Mouse (Mus musculus): ENCODE measurements around the gene Olfr70.

Olfr70 gene

DNA sequence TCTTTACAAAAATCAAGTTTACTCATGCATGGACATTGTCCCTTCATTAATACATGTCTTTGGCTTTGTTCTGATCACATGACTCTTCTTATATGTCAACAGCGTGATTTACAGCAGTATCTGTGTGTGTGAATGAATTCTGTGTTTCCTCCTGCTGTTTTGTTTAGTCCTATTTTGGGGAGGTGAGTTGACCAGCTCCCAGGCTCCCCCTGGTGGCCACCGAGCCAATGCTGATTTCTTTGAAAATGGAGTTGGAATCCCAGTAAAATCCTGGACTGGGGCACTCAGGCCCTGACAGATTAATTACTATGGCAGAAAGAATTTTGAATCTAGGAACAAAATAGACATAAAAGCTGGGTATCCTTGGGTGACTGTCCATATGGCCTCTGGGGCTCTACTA lies 11.2 kb upstream of the Olfr70 start:
- peak; percentile 69 for DNase-seq (ENCODE audit: low read depth)

DNA sequence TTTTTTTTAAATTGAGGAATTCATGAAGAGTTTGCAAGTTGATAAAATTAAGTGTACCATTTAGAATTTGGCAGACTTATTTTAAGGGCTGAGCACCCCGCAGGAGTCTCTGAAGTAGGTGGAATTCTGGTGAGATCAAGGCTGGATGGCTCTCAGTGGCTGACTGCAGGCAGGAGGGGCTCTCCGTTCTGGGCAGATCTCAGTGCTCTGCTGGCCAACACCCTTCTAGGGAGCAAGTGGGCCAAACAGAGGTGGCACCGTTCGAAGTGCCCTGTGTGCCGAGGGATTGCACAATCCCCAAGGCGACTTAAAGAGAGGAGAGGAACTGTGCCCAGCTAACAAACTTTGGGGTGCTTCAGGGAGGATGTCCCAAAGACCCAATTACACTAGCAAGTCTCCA lies 9.3 kb upstream of the Olfr70 start, which contains the start of gene Olfr71:
Olfr71 (minus strand) TSS at position 387 of the 400 bp plus-strand sequence.
- DNase-seq (ENCODE audit: low read depth) = peak; percentile 13

DNA sequence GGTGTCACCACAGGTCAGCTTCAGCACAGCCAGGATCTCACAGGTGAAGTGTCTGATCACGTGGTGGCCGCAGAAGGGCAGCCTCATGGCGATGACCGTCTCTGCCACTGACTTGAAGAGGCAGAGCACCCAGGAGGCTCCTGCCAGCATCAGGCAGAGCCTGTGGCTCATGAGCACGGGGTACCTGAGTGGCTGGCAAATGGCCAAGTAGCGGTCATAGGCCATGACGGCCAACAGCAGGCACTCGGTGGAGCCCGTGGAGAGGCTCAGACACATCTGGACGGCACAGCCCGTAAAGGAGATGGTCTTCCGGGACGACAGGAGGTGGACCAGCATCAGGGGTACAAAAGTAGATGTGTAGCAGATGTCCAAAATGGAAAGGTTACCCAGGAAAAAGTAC lies 5.4 kb upstream of the Olfr70 start:
- DNase-seq (ENCODE audit: low read depth) = no peak

DNA sequence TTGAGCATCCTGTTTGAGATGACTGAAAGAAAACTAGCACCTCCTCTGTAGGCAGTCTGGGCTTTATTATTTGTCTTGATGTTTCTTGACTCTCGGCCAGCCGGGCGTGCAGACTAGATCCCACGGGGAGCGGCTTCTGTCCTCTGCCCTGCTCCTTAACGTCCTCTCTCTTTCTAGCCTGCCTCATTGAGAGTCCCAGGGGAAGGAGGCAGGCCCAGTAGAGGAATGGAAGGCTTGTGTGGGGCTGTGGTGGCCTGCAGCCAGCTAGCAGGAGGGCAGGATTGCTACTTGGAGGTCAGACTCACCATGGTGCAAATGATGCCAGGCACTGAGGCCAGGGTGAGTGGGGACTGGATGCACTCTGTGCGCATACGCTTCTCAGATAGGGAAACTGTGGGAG lies 3.2 kb upstream of the Olfr70 start:
- no peak for DNase-seq (ENCODE audit: low read depth)

DNA sequence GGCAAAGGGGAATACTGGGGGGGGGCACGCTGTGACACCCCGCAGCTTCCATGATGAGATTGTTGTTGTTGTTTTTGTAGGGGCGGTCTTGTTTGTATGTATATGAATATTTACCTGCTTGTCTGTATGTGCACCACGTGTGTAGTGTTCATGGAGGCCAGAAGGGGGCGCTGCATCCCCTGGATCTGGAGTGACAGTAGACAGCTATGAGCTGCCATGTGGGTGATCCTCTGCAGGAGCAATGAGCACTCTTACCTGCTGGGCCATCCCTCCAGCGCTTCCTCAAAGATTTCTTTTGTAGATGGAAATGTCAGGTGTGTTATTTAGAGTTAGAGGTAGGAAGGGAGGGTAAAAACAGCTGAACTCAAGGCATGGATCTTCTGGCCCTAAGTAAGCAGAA lies 2.8 kb upstream of the Olfr70 start:
- DNase-seq (ENCODE audit: low read depth) = no peak

DNA sequence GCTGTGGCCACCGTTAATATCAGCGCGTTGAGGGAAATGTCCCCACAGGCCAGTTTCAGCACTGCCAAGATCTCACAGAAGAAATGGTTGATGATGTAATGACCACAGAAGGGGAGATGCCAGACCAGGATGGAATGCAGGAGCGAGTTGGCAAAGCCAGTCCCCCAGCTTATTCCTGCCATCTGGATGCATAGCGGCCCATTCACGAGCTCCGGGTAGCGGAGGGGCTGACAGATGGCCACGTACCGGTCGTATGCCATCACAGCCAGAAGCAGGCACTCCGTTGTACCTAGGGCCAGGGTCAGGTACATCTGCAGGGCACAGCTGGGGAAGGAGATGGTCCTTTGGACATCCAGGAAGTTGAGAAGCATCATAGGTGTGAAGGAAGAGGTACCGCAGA lies 4.0 kb downstream of the Olfr70 start:
- no peak for DNase-seq (ENCODE audit: low read depth)

DNA sequence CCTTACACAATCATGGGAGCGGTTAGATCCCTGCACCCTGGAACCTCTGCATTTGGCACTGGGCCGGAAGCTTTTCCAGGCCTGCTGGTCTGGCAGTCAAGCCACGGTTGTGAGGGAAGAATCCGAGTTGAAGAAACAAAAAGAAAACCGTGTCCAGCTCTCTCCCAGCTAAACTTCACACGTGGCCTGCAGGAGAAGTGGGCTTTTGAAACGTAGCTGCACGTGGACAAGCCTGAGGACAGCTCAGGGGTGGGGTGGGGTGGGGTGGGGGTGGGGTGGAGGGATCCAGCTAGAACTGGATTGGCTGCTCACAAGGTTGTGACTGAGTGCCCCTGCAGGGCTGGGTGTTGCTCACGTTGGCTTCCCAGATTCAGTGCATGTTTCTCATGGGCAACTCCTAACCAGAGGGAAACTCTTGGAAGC lies 5.3 kb downstream of the Olfr70 start:
- no peak for DNase-seq (ENCODE audit: low read depth)

DNA sequence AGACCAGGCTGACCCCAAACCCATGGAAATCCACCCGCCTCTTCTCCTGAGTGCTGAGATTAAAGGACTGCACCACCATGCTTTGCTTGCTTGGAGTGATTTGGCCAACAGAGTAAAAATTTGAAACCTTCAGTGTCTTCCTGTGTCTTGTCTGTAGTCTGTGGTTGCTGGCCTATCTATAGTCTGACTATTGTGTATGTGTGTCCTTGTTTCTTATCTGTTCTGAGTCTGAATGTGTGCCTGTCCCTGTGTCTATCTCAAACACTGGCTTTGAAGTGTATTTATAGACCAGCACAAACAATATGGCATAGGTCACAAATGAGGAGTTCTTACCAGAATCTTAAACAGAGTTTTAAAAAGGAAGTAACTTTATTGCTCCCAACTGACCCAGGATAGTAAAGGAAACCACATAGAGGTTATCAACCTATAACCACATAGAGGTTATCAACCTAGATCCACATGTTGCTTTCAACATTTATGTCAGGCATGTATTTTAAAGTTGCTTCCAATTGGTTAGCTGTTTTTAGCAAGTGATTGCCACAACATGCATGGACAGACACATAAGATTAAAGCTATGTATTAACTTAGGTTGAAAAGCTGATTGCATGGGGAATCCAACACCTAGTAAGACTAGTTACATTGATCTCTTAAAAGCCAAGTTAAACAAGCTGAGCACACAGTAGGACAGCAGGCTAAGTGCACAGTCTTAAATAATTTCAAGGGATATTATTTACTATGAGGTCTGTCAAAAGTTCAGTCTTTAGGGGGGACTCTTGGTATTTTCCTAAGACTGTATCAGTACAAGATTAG lies 6.0 kb downstream of the Olfr70 start:
- peak; percentile 84 for DNase-seq (ENCODE audit: low read depth)

DNA sequence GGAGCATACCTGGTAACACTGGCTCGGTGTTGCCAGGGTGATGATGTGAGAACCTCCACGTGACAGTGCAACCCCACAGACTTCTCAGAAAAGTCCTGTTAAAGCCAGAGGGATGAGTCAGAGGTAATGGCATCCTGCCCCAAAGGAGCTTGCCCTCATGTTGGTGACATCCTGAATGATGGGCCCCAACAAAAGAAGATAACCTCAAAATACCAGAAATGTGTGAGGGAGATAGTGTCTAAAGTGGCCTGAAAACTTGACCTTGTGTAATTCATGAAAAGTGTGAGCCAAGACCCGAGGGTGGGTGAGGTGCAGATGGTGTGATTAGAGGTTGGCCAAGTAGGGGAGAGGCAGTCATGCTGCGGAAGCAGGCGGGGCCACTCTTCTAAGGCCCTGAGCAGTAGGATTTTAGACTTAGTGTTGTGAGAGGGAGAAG lies 6.8 kb downstream of the Olfr70 start:
- DNase-seq (ENCODE audit: low read depth) = peak; percentile 96

DNA sequence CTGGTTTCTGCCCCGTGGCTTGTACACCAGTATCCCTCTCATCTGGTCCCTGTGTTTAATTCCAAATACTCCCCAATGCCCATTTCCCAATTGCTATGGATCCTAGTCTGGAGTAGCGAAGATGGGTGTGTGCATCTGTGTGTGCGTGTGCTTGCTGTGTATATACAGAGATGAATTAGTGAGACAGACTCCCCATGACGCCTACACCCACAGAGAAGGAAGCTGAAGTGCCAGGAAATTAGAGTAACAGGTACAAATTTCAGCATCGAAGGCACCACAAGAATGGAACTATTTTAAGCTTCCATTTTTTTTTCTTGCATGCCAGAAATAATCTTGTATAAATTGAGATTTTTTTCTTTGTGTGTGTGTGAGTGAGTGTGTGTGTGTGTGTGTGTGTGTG lies 9.6 kb downstream of the Olfr70 start:
- no peak for DNase-seq (ENCODE audit: low read depth)

DNA sequence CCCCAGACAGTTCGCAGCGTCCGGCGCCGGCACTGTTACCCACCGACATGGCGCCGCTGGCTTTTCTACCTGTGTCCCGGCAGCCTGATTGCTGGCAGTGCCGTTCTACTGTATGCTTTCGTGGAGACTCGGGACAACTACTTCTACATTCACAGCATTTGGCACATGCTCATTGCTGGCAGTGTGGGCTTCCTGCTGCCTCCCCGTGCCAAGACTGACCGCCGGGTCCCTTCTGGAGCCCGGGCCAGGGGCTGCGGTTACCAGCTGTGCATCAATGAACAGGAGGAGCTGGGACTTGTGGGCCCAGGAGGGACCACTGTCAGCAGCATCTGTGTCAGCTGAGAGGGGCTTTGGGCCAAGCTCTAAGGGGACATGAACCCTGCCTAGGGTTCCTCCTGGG lies 10.6 kb downstream of the Olfr70 start:
- DNase-seq (ENCODE audit: low read depth) = no peak

DNA sequence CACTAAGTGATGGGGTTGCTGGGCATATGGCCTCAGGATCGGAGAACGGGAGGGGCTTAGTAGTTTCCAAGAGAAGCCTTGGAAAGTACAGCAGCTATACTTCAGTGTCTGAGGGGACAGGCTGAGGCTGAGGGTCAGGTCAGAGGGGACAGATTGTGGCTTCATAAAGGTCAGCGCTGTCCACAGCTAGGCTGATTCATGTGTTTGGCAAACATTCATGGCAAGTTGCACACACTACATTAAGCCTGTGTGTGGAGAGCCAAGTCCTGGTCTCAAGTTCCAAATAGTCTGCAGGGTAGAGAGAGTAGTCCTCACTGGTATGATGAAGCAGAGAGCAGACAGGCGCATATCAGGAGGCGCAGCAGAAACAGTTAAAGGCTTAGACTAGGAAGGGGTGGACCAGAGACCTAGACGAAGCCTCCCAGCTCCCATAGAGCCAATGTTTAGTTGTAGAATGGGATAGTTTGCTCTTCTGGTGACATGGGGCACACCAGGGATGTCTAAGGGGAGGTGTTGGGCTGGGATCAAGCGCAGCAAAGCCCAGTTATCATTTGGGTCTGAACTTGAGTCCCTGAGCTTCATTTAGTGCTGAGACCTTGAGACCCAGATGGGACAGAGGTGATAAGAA lies 21.1 kb downstream of the Olfr70 start:
- DNase-seq (ENCODE audit: low read depth) = no peak

DNA sequence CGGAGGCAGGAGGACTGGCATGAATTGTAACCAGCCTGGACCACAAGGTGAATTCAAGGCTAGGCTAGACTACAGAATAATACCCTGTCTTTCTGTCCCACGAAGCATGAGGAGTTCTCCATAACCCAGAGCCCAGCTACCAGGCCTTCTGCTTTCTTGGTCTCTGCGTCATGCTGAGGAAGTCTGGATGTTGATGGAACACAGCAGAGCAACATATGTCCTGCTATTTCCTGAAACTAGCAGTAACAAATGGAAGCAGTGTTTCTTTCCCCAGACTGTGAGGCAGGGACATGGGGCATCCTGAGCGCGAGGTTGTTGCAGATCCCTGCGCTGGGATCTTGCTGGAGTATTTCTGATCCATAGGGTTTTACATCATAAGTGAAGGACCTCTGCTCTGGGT lies 22.1 kb downstream of the Olfr70 start:
- DNase-seq (ENCODE audit: low read depth) = no peak

DNA sequence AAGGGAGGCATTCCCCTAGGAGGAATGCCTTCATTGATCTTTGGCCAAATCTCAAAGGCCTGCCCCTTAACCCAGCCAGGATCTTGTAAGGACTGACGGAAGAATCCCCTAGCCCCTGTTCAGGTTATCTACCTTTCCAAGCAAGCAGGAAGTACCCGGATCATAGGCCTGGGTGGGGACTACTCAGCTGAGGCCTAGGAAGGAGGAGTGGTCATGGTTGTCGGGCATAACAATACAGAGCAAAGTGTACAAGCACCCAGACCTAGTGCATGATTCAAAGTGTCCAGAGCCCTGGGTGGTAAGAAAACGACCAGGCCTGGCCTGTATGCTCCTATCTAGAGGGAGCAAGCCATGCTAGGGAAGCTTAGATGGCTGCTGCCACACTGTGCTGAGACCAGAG lies 25.0 kb downstream of the Olfr70 start:
- DNase-seq (ENCODE audit: low read depth) = no peak

DNA sequence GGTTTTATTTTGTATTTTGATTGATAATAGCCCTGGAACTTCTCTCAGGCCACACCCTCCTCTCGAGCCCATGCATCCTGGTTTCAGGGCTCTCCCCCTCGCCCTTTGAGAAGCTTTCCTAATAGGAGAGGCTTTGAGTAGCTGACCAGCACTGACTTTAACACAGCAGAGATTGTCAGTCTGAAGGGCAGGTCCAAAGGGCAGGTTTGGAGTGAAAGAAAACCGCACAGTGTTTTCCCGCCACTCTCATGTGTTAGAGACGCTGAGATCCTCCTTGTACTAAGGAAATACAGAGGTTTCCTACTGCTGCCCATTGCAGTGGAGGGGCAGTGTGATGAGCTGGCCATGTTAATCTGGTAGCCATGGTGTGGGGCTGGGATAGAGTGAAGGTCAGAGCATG lies 25.6 kb downstream of the Olfr70 start:
- no peak for DNase-seq (ENCODE audit: low read depth)

DNA sequence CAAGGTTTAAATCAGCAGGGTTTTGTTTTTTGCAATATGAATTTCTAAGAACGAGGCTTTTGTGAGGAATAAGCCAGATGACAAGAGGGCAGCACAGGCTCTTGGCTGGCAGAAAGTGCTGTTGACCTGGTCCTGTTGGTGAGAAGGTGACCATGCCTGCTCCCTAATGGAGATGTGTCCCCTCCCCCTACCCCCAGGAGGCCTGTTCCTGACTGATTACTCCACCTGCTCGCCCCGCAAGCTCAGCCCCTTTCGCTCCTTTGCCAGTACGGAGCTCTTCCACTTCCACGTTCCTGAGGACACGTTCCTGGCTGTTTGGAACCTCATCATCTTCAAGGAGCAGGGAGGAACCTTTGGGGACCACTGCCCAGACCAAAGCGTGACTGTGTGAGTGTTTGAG lies 26.9 kb downstream of the Olfr70 start:
- DNase-seq (ENCODE audit: low read depth) = no peak

DNA sequence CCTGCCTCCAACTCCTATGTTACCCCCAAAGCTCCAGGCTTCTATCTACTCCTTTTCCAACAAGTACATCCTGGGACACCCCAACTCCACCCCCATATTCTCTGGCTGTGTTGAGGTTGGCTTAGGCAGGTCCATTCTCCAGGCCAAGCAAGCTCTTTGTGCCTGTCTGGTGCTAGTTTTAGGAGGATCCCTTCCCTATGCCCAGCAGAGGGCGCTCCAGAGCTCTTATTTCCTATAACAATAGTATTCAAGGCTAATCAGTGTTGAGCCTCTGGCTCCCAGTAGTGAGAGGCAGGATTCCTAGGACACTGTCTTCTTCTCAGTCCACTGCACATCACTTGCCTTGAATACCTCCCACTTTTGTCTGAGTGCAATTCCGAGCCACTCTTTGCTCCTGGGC lies 28.5 kb downstream of the Olfr70 start:
- peak; percentile 86 for DNase-seq (ENCODE audit: low read depth)

DNA sequence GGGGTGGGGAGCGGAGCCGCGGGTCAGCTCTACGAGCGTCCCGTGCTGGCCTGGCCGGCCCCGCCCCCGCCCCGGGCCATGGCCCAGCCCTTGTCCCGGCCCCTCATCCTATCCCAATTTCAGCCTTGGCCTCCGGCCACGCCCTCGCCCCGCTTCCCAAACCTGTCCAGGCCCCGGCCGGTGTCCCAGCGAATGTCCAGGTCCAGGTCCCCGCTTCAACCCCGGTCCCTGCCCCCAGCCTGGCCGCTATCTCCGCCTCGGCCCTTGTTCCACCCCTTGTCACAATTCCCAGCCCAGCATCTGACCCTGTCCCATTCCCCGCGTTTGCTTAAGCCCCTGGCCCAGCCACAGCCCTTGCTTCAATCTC lies 31.2 kb downstream of the Olfr70 start:
- DNase-seq (ENCODE audit: low read depth) = peak; percentile 11

DNA sequence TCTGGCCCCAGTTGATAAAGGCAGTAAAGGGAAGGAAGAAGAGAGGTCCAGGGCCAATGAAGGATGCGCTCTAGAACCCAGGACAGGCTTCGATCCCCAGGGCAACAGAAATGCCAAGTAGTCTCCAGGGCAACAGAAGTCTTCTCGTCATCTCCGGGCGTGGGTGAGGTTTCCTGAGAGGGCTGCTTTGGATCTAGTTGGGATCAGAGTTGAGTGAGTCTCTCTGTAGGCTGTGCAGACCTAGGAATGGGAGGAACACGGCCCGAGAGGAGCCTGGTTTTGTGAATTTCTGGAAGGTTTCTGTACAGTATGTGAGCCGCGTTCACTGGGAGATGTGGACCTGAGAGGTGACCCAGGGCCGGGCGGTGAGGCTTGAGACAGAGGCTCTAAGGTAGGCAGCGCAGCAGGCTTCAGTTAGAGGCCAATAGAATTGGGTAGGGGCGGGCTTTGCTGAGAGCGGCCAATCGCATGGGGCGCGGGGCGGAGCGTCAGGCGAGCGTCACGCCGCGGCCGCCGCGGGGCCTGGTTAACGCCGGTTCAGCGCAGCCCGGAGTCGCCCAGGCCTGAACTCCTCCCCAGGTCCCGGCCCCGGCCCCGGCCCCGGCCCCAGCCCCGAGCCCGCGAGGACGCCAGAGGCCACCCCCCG lies 31.7 kb downstream of the Olfr70 start, which contains the start of the genes Tmem8b and Fam221b:
Tmem8b (plus strand) TSS at position 190 of the 646 bp plus-strand sequence.
Fam221b (minus strand) TSS at position 364 of the 646 bp plus-strand sequence.
- peak; percentile 75 for DNase-seq (ENCODE audit: low read depth)

DNA sequence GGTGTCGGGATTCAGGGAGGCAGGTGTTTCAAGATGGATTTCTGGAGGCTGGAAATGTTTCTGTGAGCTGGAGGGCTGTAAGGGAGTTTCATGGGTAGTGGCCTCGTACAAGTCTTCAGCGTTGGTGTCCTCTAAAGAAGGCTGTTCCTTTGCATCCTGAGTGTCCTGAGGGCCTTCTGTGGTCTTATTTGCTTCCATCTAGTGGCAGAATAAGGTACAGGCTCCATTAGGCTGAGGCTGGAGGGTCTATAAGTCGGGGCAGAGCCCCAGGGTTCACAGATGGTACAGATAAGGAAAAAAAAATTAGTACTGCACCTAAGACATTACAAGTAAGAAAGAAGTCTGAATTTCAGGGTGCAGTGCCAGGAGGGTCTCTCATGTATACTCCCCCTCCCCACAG lies 34.2 kb downstream of the Olfr70 start:
- DNase-seq (ENCODE audit: low read depth) = peak; percentile 64

DNA sequence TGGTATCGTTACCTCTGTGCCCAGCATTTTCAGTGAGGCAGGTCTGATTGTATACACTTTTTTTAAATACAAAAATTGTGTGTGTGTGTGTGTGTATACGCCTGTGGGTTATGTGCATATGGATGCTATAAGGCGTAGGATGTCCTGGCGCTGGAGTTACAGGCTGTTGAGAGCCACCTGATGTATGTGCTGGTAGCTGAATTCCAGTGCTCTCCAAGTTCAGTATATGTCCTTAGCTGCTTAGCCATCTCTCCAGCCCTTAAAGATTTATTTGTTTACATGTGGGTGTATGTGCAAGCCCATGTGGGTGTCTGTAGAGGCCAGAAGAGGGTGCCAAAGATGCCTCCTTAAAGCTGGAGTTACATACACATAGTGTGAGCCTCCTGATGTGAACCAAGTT lies 43.5 kb downstream of the Olfr70 start:
- DNase-seq (ENCODE audit: low read depth) = peak; percentile 66

DNA sequence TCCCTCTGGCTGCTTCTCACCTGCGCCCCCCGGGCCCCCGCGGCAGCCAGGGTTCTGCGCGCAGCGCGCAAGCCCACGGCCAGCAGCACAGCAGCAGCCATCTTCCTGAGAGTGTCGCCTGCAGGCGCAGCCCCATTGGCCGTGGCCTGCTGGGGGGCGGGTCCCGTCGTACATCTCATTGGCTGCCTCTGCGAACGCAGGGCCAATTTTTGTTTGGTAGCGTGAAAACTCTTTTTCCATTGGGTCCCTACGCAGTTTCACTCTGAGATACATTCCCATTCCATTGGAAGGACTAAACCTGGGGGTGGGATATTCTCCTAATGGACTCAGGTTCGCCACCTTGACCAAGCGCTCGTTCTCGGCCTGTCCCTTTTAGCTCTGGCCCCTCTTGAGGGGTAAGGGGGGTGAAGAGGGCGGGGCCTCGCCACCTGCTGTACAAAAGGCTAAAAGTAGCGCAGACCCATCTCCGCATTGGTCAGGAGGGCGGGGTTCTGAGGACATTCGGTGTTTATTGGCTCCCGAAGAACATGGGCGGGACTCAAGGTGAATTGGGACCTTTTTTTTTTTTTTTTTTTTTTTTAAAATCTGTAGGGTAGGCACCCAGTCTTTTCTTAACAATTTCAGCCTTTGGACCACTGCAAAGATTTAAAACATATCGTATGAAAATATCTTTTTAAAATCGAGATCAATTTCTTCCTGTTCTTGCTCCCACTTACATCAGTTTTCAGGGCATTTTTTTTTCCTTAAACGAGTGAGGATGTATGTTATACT lies 44.1 kb downstream of the Olfr70 start, which contains the start of gene Hint2:
Hint2 (minus strand) TSS at position 128 of the 771 bp plus-strand sequence.
- peak; percentile 99 for DNase-seq (ENCODE audit: low read depth)

All from 416B (cell line).